Mouse (Mus musculus) heart, embryonic 15.5 days (tissue): ENCODE data around the gene 1810009A15Rik. TPM values are rescaled to one million over a fixed set of nuclear protein-coding genes. Genes with fewer than 3 reads are reported as not detected.

Experiments used
- ATAC-seq: fragments of 200-750 bp; cut with Nextera tagmentation; replicated peaks from 2 replicates; pipeline ENCODE4 v1.8.0; 2017; ENCODE audit warnings: low read depth, moderate TSS enrichment; ENCODE audit not compliant: insufficient number of reproducible peaks, insufficient read depth, low FRiP score
- H3K27ac ChIP-seq: fragments of 300-500 bp; sonication (generic); 2 replicates; pipeline ENCODE4 v1.5.1; 2015; ENCODE audit warnings: mild to moderate bottlenecking, inconsistent platforms
- H3K27me3 ChIP-seq: fragments of 300-500 bp; sonication (generic); 2 replicates; pipeline ENCODE4 v1.6.1; 2015; ENCODE audit warnings: inconsistent platforms
- H3K36me3 ChIP-seq: fragments of 300-500 bp; sonication (generic); 2 replicates; pipeline ENCODE4 v1.6.1; 2015; ENCODE audit warnings: mild to moderate bottlenecking, inconsistent platforms
- H3K4me1 ChIP-seq: fragments of 300-500 bp; sonication (generic); replicated peaks from 2 replicates; pipeline ENCODE4 v1.6.1; 2015; ENCODE audit warnings: inconsistent platforms
- H3K4me2 ChIP-seq: fragments of 300-500 bp; sonication (generic); 2 replicates; pipeline ENCODE4 v1.6.1; 2015; ENCODE audit warnings: inconsistent platforms, mild to moderate bottlenecking, moderate library complexity
- H3K4me3 ChIP-seq: fragments of 300-500 bp; sonication (generic); 2 replicates; pipeline ENCODE4 v1.5.1; 2015; ENCODE audit warnings: mild to moderate bottlenecking, inconsistent platforms
- H3K9ac ChIP-seq: fragments of 300-500 bp; sonication (generic); 2 replicates; pipeline ENCODE4 v1.6.1; 2015; ENCODE audit warnings: mild to moderate bottlenecking, inconsistent platforms
- H3K9me3 ChIP-seq: fragments of 300-500 bp; sonication (generic); replicated peaks from 2 replicates; pipeline ENCODE4 v1.6.1; 2016; ENCODE audit warnings: inconsistent platforms
- WGBS: fragments of 180-500 bp; shearing (Covaris S2); methylation state at CpG from one replicate; pipeline ENCODE4 v1.1.7; 2015; ENCODE audit warnings: mixed read lengths; 5-methylcytosine and 5-hydroxymethylcytosine counted together
- microRNA-seq: library from miRNA; unstranded; fragments of <30 nt; microRNA quantifications from one replicate; pipeline ENCODE4, GENCODE M21; 2016
- polyA plus RNA-seq: library from polyadenylated mRNA; unstranded; fragments of >200 nt; fragmentation: Nextera tagmentation; extraction: Ambion mirVana; gene quantifications from 2 replicates; pipeline ENCODE4 v1.2.1, GENCODE M21; 2015

Gene 1810009A15Rik
- polyA plus RNA-seq, 1 experiment from 2014 or later: 44.7 TPM

DNA sequence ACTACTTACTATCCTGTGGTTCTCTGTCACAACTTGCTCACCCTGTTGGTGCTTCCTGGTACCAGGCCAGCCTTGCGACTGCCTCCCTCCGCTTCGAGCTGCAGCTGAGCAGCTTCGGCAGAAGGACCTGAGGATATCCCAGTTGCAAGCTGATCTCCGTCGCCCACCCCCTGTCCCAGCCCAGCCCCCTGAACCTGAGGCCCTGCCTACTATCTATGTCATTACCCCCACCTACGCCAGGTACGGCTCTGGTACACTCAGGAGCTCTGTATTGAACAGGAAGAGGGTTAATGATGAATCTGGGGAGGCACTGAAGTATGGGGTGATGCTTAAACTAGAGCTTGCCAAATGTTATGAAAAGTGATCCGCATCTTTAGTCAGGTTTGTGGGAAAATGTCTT lies 33.1 kb downstream of the 1810009A15Rik start:
- Histone ChIP-seq H3K4me1 (peaks cover 15% of the 10 kb centered on the region), H3K27ac (no peak overlapping the region), H3K4me3 (no peak overlapping the region), H3K9ac (peak overlapping the region; percentile 79; the same call in 1 of the 2 replicates), H3K27me3 (no peaks in the 10 kb centered on the region), H3K4me2 (peak overlapping the region; percentile 77), H3K9me3 (no peaks in the 10 kb centered on the region), H3K36me3 (peaks cover 20% of the 10 kb centered on the region; the same call in 1 of the 2 replicates)
- no peak for ATAC-seq
- 72% methylated on average over 9 of the region's 9 CpGs for WGBS

DNA sequence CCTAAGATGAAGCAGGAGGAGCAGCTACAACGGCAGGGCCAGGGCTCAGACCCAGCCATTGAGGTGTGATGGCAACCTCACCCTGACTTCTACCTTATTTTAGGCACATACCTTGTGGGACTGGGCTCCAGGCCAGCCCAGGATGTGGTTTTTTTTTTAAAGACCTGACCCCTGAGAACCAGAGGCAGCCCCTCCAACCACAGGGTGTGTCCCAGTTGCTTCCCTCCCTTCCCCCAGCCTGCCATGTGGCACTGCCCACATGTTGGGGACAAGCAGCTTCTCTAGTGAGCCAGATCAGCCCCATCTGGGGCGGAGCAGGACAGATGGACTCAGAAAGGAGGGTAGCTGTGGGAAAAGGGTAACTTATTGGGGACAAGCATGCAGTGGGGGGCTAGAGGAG lies 38.1 kb downstream of the 1810009A15Rik start:
- Histone ChIP-seq H3K4me1 (peaks cover 23% of the 10 kb centered on the region), H3K4me2 (no peak overlapping the region), H3K27ac (no peak overlapping the region), H3K9ac (no peak overlapping the region), H3K4me3 (no peak overlapping the region), H3K36me3 (peaks cover 31% of the 10 kb centered on the region), H3K27me3 (no peaks in the 10 kb centered on the region; the same call in 1 of the 2 replicates), H3K9me3 (no peaks in the 10 kb centered on the region)
- 75% methylated on average over 2 of the region's 2 CpGs for WGBS
- ATAC-seq: no peak

DNA sequence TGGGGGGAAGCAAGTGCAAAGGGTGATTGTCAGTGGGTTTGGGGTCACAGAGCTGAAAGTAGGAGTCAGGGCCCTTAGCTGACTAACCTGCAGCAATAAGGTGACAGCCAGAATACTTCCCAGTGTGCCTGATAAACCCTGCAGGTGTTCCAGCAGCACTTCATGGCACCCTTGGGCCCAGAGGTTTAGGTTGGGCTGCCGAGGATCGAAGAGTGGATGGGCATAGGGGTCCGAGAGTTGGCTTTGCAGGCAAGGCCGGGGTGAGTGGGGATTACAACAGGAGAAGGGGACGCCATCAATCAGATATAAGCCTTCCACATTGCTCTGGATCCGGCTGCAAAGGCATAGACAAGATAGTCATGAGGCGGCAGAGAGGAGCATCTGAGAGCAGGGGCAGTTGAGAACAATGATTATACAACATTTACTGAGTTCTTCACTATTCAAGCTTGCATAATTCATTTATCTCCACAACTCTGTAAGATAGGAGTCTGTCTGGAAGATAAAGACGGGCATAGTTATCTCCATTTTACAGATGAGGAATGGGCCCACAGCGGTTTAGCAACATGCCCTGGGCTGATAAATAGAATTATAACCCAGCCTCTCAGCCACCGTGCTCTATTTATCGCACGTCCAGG lies 39.4 kb downstream of the 1810009A15Rik start:
- H3K4me1 ChIP-seq: peaks cover 22% of the 10 kb centered on the region
- no peak for ATAC-seq
- H3K27ac ChIP-seq: 0 out of 2 replicates have a peak overlapping the region, but pooled peaks have one; percentile 80
- H3K36me3 ChIP-seq: peaks cover 30% of the 10 kb centered on the region
- no peaks in the 10 kb centered on the region for H3K9me3 ChIP-seq
- no peak overlapping the region for H3K4me2 ChIP-seq
- no peak overlapping the region for H3K4me3 ChIP-seq
- H3K27me3 ChIP-seq: no peaks in the 10 kb centered on the region; the same call in 1 of the 2 replicates
- 82% methylated on average over 12 of the region's 12 CpGs for WGBS
- H3K9ac ChIP-seq: no peak overlapping the region

DNA sequence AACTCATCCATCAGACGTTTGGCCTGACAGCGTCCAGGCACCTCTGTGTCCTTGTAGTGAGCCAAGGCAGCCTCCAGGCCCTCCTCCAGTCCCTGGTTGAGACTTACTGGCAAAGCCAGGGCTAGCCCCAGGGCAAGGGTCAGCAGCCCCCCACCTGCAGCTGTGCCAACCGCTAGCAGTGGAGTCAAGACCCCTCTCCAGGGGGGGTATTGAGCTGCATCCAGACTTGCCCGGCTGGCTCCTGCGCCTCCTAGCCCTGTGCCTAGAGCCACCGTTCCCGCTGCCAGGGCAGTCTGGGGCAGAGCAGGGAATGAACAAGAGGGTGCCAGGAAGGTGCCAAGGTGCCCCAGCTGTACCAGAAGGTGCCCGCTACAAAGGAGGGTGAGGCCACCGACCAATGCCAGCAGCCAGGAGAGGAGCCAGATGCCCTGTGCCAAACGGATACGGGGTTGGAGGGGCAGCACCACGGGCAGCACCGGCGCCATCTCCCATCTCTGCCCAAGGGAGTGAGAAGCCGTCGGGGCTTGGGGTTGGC lies 40.1 kb downstream of the 1810009A15Rik start:
- peaks cover 22% of the 10 kb centered on the region for H3K4me1 ChIP-seq
- H3K27me3 ChIP-seq: no peaks in the 10 kb centered on the region; the same call in 1 of the 2 replicates
- peak overlapping the region; percentile 88 for H3K4me2 ChIP-seq
- 0 out of 2 replicates have a peak, but pooled peaks have one; percentile 1 for ATAC-seq
- peaks cover 36% of the 10 kb centered on the region for H3K36me3 ChIP-seq
- H3K4me3 ChIP-seq: peak overlapping the region; percentile 93
- peak overlapping the region; percentile 80 for H3K27ac ChIP-seq
- no peaks in the 10 kb centered on the region for H3K9me3 ChIP-seq
- 18% methylated on average over 16 of the region's 16 CpGs for WGBS
- peak overlapping the region; percentile 92 for H3K9ac ChIP-seq

DNA sequence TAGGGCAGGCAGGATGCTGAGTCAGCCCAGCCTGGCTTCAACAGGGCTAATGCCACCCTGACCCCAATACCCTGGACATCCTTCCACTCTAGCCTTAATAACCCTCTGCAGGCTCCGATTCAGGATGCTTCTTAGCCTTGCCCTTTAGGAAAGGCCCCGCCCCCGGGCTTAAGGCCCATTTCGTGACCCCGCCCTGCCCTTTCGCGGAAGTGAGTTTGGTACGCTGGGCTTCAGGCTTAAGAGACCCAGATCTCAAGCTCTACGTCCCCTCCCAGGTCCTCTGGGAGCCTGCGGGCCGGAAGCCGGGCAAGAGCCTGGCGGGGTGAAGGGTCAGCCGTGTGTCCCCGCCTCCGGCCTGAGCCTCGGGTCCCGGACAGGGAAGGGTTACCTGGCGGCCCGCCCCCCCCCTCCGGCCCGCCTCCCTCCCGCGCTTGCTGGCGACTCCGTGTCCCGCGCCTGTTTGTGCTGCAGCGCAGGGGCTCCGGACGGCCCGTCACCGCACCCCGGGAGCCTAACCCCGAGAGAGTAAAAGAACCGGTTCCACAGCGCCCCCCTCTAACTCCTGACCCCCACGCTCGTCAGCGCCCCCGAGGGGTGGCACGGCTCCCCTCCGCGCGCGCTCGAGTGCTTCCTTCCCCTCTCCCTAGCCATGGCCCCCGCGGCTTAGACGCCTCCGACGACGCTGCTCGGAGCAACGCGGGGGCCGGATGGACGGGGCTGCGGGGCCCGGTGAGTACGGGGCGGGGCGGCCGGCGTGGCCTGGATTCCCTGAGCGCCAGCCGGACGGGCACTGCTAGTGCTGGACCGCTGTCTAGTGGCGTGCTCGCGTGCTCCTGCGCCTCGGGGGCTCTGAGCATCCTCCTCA lies 40.8 kb downstream of the 1810009A15Rik start, which contains the start of the genes Rom1 and Eml3:
TSS of gene Rom1 (minus strand) at position 133 of the 865 bp plus-strand sequence.
TSS of gene Eml3 (plus strand) at position 329 of the 865 bp plus-strand sequence.
- WGBS: under 1% methylated on average over 67 of the region's 74 CpGs
- Histone ChIP-seq H3K27me3 (no peaks in the 10 kb centered on the region; the same call in 1 of the 2 replicates), H3K4me2 (peak within 1 kb of the TSS; percentile 88), H3K4me3 (peak within 1 kb of the TSS; percentile 93), H3K9ac (peak within 1 kb of the TSS; percentile 92), H3K4me1 (peaks cover 22% of the 10 kb centered on the region), H3K36me3 (peaks cover 39% of the 10 kb centered on the region), H3K9me3 (no peaks in the 10 kb centered on the region), H3K27ac (peak within 1 kb of the TSS; percentile 80)
- peak; percentile 77 for ATAC-seq

DNA sequence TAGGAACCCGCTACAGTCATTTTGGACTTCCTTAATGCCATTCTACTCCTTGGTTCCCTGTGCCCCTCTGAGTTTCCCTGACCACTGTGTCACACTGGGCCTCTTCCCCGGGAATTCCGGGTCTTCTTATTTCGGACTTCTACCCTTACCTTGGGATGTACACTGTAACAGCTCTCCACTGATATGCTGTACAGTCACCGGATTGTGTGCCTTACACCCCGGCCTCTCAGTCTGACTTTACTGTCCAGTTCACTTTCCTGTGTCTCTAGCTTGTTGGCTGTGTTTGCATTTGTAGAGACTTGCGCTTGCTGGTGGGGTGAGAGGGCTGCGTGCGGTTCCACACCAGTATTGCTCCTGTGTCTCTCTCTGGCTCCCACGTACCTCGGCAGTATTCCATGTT lies 41.5 kb downstream of the 1810009A15Rik start:
- H3K4me1 ChIP-seq: peaks cover 22% of the 10 kb centered on the region
- 6% methylated on average over 11 of the region's 11 CpGs for WGBS
- peak overlapping the region; percentile 92 for H3K9ac ChIP-seq
- peak overlapping the region; percentile 93 for H3K4me3 ChIP-seq
- no peaks in the 10 kb centered on the region; the same call in 1 of the 2 replicates for H3K27me3 ChIP-seq
- H3K9me3 ChIP-seq: no peaks in the 10 kb centered on the region
- H3K27ac ChIP-seq: peak overlapping the region; percentile 80
- H3K4me2 ChIP-seq: peak overlapping the region; percentile 88
- ATAC-seq: no peak
- H3K36me3 ChIP-seq: peaks cover 46% of the 10 kb centered on the region

DNA sequence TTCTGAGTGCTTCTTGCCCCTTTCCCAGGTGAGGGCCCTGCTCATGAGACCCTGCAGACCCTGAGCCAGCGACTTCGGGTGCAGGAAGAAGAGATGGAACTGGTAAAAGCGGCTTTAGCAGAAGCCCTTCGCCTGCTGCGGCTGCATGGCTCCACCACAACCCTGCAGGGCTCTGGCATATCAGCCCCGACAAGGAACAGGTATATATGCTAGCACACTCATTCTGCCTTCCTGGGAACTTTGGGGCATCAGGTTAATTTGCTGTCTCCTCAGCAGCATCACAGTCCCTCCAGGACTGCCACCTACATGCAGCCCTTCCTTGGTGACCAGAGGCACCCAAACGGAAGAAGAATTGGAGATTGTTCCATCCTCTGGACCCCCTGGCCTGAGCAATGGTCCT lies 42.1 kb downstream of the 1810009A15Rik start:
- WGBS: 73% methylated on average over 7 of the region's 7 CpGs
- no peak for ATAC-seq
- Histone ChIP-seq H3K4me2 (peak overlapping the region; percentile 88), H3K9me3 (no peaks in the 10 kb centered on the region), H3K27ac (no peak overlapping the region), H3K4me3 (peak overlapping the region; percentile 93), H3K27me3 (no peaks in the 10 kb centered on the region; the same call in 1 of the 2 replicates), H3K9ac (peak overlapping the region; percentile 92), H3K36me3 (peaks cover 40% of the 10 kb centered on the region), H3K4me1 (peaks cover 22% of the 10 kb centered on the region)

DNA sequence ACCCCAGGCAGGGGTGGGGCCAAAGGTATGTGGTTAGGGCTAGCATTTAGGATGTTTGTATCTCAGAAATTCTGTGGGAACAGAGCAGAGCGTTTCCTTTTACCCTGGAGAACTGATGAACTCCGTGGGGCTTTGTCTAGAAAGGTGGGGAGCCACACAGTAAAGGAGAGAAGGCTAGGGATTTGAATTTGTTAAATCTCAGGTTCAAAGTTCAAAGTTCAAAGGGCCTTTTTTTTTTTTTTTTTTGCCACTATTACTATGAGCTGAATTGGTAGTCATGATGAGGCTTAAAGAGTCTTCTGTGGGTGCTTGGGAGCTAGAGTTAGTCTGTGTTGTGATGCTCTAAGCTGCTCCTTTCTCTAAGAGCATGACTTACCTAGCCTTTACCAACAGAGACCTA lies 48.1 kb downstream of the 1810009A15Rik start:
- Histone ChIP-seq H3K4me3 (no peak overlapping the region), H3K27me3 (no peaks in the 10 kb centered on the region), H3K4me1 (peaks cover 11% of the 10 kb centered on the region), H3K27ac (no peak overlapping the region), H3K4me2 (no peak overlapping the region), H3K9ac (no peak overlapping the region), H3K9me3 (no peaks in the 10 kb centered on the region), H3K36me3 (peaks cover 43% of the 10 kb centered on the region)
- ATAC-seq: no peak
- 85% methylated on average over 2 of the region's 2 CpGs for WGBS

Small RNA genes within 50 kb of the gene (microRNA-seq; reads per million reads assigned to microRNA genes)
- gene Mir5136: not detected

Other genes with a start within 250 kb of the 1810009A15Rik start
- 0.05 and 0.24 TPM in 2 replicates for gene Chrm1, start 225.1 kb upstream of the 1810009A15Rik start, polyA plus RNA-seq
- gene Slc3a2, start 165.5 kb upstream of the 1810009A15Rik start, polyA plus RNA-seq: 59.4 and 71.5 TPM in 2 replicates
- 42.8 and 59.3 TPM in 2 replicates for gene Wdr74, start 153.0 kb upstream of the 1810009A15Rik start, polyA plus RNA-seq
- 0.69 and 1.9 TPM in 2 replicates for gene 1700092M07Rik, start 148.1 kb upstream of the 1810009A15Rik start, polyA plus RNA-seq
- 81.0 and 92.0 TPM in 2 replicates for gene Stx5a, start 147.4 kb upstream of the 1810009A15Rik start, polyA plus RNA-seq
- gene Nxf1, start 131.8 kb upstream of the 1810009A15Rik start, polyA plus RNA-seq: 100 and 132 TPM in 2 replicates
- gene Tmem223, start 117.9 kb upstream of the 1810009A15Rik start, polyA plus RNA-seq: 154 and 157 TPM in 2 replicates
- 47.6 and 60.3 TPM in 2 replicates for gene Tmem179b, start 114.4 kb upstream of the 1810009A15Rik start, polyA plus RNA-seq
- 15.4 and 18.8 TPM in 2 replicates for gene Taf6l, start 102.4 kb upstream of the 1810009A15Rik start, polyA plus RNA-seq
- 118 and 126 TPM in 2 replicates for gene Polr2g, start 90.3 kb upstream of the 1810009A15Rik start, polyA plus RNA-seq
- gene Zbtb3, start 86.3 kb upstream of the 1810009A15Rik start, polyA plus RNA-seq: 3.5 and 3.8 TPM in 2 replicates
- gene Ttc9c, start 69.5 kb upstream of the 1810009A15Rik start, polyA plus RNA-seq: 30.9 and 36.2 TPM in 2 replicates
- gene Hnrnpul2, start 68.8 kb upstream of the 1810009A15Rik start, polyA plus RNA-seq: 2.6 and 3.1 TPM in 2 replicates
- gene AC129217.1, start 59.1 kb upstream of the 1810009A15Rik start, polyA plus RNA-seq: 0.36 TPM in 1 of 2 replicates, not detected in the other
- gene Bscl2, start 51.4 kb upstream of the 1810009A15Rik start, polyA plus RNA-seq: 36.4 and 47.0 TPM in 2 replicates
- gene Gng3, start 49.7 kb upstream of the 1810009A15Rik start, polyA plus RNA-seq: 1.3 and 5.0 TPM in 2 replicates
- 1.8 and 2.4 TPM in 2 replicates for gene Lrrn4cl, start 38.1 kb upstream of the 1810009A15Rik start, polyA plus RNA-seq
- 120 and 127 TPM in 2 replicates for gene Ubxn1, start 17.4 kb upstream of the 1810009A15Rik start, polyA plus RNA-seq
- 54.8 and 63.4 TPM in 2 replicates for gene Uqcc3, start 7.9 kb upstream of the 1810009A15Rik start, polyA plus RNA-seq
- gene Lbhd1, start 5.1 kb upstream of the 1810009A15Rik start, polyA plus RNA-seq: 35.8 and 44.8 TPM in 2 replicates
- gene Gm49403, start 4.9 kb upstream of the 1810009A15Rik start, polyA plus RNA-seq: not detected in 2 replicates
- not detected in 2 replicates for gene Gm49416, start 73 bp downstream of the 1810009A15Rik start, polyA plus RNA-seq
- gene Ints5, start 4.2 kb downstream of the 1810009A15Rik start, polyA plus RNA-seq: 21.2 and 29.4 TPM in 2 replicates
- 50.0 and 67.9 TPM in 2 replicates for gene Ganab, start 9.2 kb downstream of the 1810009A15Rik start, polyA plus RNA-seq
- 33.3 and 38.1 TPM in 2 replicates for gene B3gat3, start 31.5 kb downstream of the 1810009A15Rik start, polyA plus RNA-seq
- gene Rom1, start 40.5 kb downstream of the 1810009A15Rik start, polyA plus RNA-seq: 1.9 and 2.3 TPM in 2 replicates
- 12.7 and 21.9 TPM in 2 replicates for gene Eml3, start 40.7 kb downstream of the 1810009A15Rik start, polyA plus RNA-seq
- gene Mta2, start 53.0 kb downstream of the 1810009A15Rik start, polyA plus RNA-seq: 74.2 and 99.5 TPM in 2 replicates
- 13.7 and 19.4 TPM in 2 replicates for gene Tut1, start 65.0 kb downstream of the 1810009A15Rik start, polyA plus RNA-seq
- gene Eef1g, start 78.2 kb downstream of the 1810009A15Rik start, polyA plus RNA-seq: 216 and 256 TPM in 2 replicates
- 31.4 and 38.4 TPM in 2 replicates for gene Ahnak, start 100.4 kb downstream of the 1810009A15Rik start, polyA plus RNA-seq
- 0.30 and 0.44 TPM in 2 replicates for gene Scgb1a1, start 199.1 kb downstream of the 1810009A15Rik start, polyA plus RNA-seq
- 15.4 and 16.1 TPM in 2 replicates for gene Asrgl1, start 246.8 kb downstream of the 1810009A15Rik start, polyA plus RNA-seq